Mouse (Mus musculus) ES-E14 (cell line): Measurements from ENCODE around the gene Skida1.

Source experiments
- CHD2 ChIP-seq: IDR thresholded peaks from 2 replicates; pipeline ENCODE4 v1.6.1; 2014; ENCODE audit warnings: mild to moderate bottlenecking, low read depth, low read length, inconsistent platforms
- HCFC1 ChIP-seq: IDR thresholded peaks from 2 replicates; pipeline ENCODE4 v1.6.1; 2012; ENCODE audit warnings: low read length, inconsistent platforms, borderline replicate concordance; ENCODE audit not compliant: insufficient read depth
- MAFK ChIP-seq: IDR thresholded peaks from 2 replicates; pipeline ENCODE4 v1.6.1; 2014; ENCODE audit warnings: mild to moderate bottlenecking, low read depth, low read length, inconsistent platforms; ENCODE audit not compliant: insufficient read depth
- ZC3H11A ChIP-seq: IDR thresholded peaks from 2 replicates; pipeline ENCODE4 v1.6.1; 2012; ENCODE audit warnings: low read depth, mild to moderate bottlenecking, inconsistent platforms, low read length, borderline replicate concordance
- ZNF384 ChIP-seq: IDR thresholded peaks from 2 replicates; pipeline ENCODE4 v1.6.1; 2012; ENCODE audit warnings: low read depth, low read length, inconsistent platforms

- no peak for TF ChIP-seq ZNF384
- TF ChIP-seq ZC3H11A, result no peak
- no peak for TF ChIP-seq CHD2
- TF ChIP-seq HCFC1, result no peak
- no peak for TF ChIP-seq MAFK
Measured at GRCm38 (mm10) chr2:18011226-18011625, 37.6 kb downstream of the Skida1 start.
